Mouse (Mus musculus): ENCODE measurements at regions not wholly inside any gene's neighbourhood (a gene's known extent, or its start where the extent isn't known, plus 50 kb on each side); places are given as distances from the start of the nearest gene placed in this dataset.
"Not testable (repeated sequence)": the region's sequence is repeated elsewhere in the genome, so short reads cannot be mapped to it uniquely, and the experiment has no call there.

GRCm38 (mm10) chr12:92882540-92882939 lies 1033.6 kb upstream of the Sel1l start:
- not testable (repeated sequence) for TF ChIP-seq CTCF (IDR thresholded peaks at IDR 0.05; ENCODE audit: control insufficient read depth, insufficient read depth, insufficient read length); CEBPB (IDR thresholded peaks at IDR 0.05; ENCODE audit: low read depth)

Data from C2C12 (cell line).